Mouse (Mus musculus) myocyte (in vitro differentiated cells): Measurements from ENCODE around the gene Actn1.
A peak's percentile ranks its signal among the peaks of the same experiment; 100 is the strongest.

Experiments used
- CEBPB ChIP-seq: IDR thresholded peaks from 2 replicates; pipeline ENCODE4 v1.6.1; 2011; ENCODE audit warnings: mild to moderate bottlenecking, moderate library complexity; ENCODE audit not compliant: poor library complexity, insufficient read depth, severe bottlenecking
- E2F4 ChIP-seq: IDR thresholded peaks from one replicate; pipeline ENCODE4 v1.6.1; 2011; ENCODE audit warnings: mild to moderate bottlenecking, control low read depth, moderate library complexity; ENCODE audit not compliant: insufficient read depth
- MAX ChIP-seq: IDR thresholded peaks from one replicate; pipeline ENCODE4 v1.6.1; 2011; ENCODE audit warnings: low read depth, mild to moderate bottlenecking, control low read depth
- MYOD1 ChIP-seq, 3 experiments: IDR thresholded peaks; one replicate each; pipeline ENCODE4 v1.6.1; 2011; ENCODE audit warnings: control low read depth in 2 of 3, low read depth in 2 of 3, mild to moderate bottlenecking in 2 of 3, moderate library complexity in 1 of 3; ENCODE audit not compliant: insufficient read length in 2 of 3, control insufficient read depth in 1 of 3
- MYOG ChIP-seq, 3 experiments: IDR thresholded peaks; one replicate each; pipeline ENCODE4 v1.6.1; 2011; ENCODE audit warnings: control low read depth in 2 of 3, low read depth in 2 of 3, mild to moderate bottlenecking in 2 of 3; ENCODE audit not compliant: insufficient read length in 2 of 3, control insufficient read depth in 1 of 3, insufficient read depth in 1 of 3
- POLR2A ChIP-seq: IDR thresholded peaks from one replicate; pipeline ENCODE4 v1.6.1; 2011; ENCODE audit warnings: low read depth, mild to moderate bottlenecking, control low read depth, moderate library complexity; ENCODE audit not compliant: insufficient read length
- POLR2AphosphoS2 ChIP-seq: IDR thresholded peaks from one replicate; pipeline ENCODE4 v1.6.1; 2011; ENCODE audit warnings: low read depth, control low read depth; ENCODE audit not compliant: insufficient read length
- REST ChIP-seq: IDR thresholded peaks from one replicate; pipeline ENCODE4 v1.6.1; 2011; ENCODE audit warnings: mild to moderate bottlenecking, control low read depth, moderate library complexity; ENCODE audit not compliant: insufficient read depth, insufficient read length
- SRF ChIP-seq: IDR thresholded peaks from one replicate; pipeline ENCODE4 v1.6.1; 2011; ENCODE audit warnings: low read depth; ENCODE audit not compliant: control insufficient read depth, insufficient read length
- TCF12 ChIP-seq: IDR thresholded peaks from one replicate; pipeline ENCODE4 v1.6.1; 2011; ENCODE audit warnings: mild to moderate bottlenecking, control low read depth; ENCODE audit not compliant: poor library complexity, insufficient read depth, severe bottlenecking
- TCF3 ChIP-seq: IDR thresholded peaks from one replicate; pipeline ENCODE4 v1.6.1; 2011; ENCODE audit warnings: low read depth, control low read depth; ENCODE audit not compliant: insufficient read length
- USF1 ChIP-seq: IDR thresholded peaks from one replicate; pipeline ENCODE4 v1.6.1; 2011; ENCODE audit warnings: low read depth, mild to moderate bottlenecking, control low read depth, moderate library complexity

GRCm38 (mm10) chr12:80208126-80208820 is 51.9 kb downstream of the Actn1 start:
- no peak for TF ChIP-seq MAX
- no peak for TF ChIP-seq USF1
- TF ChIP-seq POLR2A: no peak
- TF ChIP-seq POLR2AphosphoS2: no peak
- TF ChIP-seq E2F4: no peak
- TF ChIP-seq TCF12: no peak
- TF ChIP-seq TCF3: no peak
- no peak for TF ChIP-seq CEBPB
- no peak for TF ChIP-seq MYOG (IDR thresholded peaks at IDR 0.05; ENCODE audit: control insufficient read depth in 1 of 3, insufficient read depth in 1 of 3, insufficient read length in 2 of 3, low read depth in 2 of 3)
- peak; percentile 98 for TF ChIP-seq SRF
- TF ChIP-seq MYOD1 (IDR thresholded peaks at IDR 0.05; ENCODE audit: control insufficient read depth in 1 of 3, insufficient read length in 2 of 3, low read depth in 2 of 3): no peak
- no peak for TF ChIP-seq REST
